Mouse (Mus musculus): ENCODE measurements around the gene Hist2h2bb.
A peak's percentile ranks its signal among the peaks of the same experiment; 100 is the strongest.

The Hist2h2bb gene

DNA sequence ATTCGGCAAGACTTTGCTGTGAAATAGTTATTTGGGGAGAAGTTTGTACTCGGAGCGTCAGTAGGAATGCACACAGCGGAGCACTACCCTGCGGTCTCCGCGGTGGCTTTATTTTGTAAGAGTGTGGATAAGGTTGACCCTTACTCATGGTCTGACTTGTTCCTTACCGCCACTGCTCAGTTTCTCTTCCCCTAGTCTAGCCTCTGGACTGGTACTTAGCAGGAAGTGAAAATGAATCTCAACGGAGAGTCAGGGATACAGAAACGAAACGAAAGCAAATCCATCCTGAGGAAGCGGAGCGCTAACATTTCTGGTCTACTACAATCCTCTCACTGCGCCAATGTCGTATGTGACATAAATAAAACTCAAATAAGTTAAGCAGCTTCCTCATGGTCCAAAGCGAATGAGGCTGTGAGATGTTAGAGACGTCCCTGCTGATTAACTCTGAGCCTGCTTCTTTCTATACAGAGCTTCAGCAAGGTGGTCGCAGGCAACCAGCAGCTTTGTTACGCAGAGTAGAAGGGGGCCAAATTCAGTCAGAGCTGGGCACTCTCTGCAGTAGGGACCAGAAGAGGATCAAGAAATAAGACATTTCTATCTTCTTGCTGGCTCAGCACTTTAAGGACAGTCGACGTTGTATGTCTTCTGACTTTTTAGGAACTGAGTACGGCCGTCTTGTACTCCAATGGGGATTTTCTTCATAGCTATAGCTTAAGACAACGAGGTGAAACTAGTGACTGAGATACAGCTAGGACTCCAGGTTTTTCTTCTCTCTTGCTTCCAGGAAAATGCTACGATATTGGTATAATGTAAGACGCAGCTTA lies 31.4 kb downstream of the Hist2h2bb start:
- DNase-seq (ENCODE audit: low read depth, low spot score) = no peak

DNA sequence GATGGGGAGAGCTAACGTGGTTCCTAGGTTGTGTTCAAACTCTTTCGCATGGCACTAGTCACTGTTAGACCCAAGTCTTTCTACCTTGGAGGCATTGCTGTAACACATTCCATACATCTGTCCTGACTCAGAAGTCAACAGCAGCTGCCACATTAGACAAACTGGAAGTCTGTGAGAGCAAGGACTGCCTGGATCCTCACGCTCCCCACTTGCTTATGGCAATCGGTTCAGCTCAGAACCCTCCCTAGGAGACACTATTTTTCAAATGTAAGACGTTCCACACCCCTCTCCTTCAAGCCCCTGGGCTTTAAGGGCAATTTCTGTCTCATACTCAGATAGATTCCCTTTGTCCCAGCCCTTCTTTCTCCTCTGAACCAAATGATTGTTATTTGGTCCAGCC lies 32.5 kb downstream of the Hist2h2bb start:
- no peak for DNase-seq (ENCODE audit: low read depth, low spot score)

DNA sequence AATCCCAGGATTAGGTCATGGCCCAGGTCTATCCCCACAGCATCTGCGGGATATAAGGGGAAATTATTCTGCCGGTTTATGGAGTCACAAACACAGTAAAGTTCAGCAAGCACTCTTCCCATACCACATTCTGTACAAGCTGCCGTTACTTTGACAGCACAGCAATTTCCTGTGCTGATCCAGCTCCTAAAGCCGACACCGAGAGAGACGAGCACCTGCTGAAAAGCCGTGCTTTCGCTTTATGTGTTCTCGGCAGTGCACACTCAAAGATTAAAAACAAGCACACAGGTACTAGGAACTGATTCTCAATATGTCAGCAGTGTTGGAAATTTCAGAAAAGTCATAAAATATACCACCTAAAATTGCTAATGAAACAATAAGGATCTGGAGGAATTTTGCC lies 37.0 kb downstream of the Hist2h2bb start:
- peak; percentile 37 for DNase-seq (ENCODE audit: low read depth, low spot score)

DNA sequence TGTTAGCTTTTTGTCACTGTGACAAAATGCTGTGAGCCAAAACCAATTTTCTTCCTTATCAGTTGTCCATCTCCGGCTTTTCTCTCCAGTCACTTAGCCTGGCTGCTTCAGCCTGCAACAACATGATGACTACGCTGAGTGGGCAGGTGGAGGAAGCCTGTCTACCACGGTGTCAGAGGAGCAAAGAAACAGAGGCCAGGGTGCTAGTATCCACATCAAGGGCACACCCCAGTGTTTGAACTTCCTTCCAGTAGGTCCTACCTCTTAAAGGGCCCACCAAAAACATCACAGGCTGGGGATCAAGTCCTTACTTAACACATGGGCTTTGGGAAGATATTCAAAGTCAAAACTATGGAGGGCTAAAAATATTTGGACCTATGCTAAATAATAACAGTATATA lies 39.9 kb downstream of the Hist2h2bb start:
- DNase-seq (ENCODE audit: low read depth, low spot score) = no peak

DNA sequence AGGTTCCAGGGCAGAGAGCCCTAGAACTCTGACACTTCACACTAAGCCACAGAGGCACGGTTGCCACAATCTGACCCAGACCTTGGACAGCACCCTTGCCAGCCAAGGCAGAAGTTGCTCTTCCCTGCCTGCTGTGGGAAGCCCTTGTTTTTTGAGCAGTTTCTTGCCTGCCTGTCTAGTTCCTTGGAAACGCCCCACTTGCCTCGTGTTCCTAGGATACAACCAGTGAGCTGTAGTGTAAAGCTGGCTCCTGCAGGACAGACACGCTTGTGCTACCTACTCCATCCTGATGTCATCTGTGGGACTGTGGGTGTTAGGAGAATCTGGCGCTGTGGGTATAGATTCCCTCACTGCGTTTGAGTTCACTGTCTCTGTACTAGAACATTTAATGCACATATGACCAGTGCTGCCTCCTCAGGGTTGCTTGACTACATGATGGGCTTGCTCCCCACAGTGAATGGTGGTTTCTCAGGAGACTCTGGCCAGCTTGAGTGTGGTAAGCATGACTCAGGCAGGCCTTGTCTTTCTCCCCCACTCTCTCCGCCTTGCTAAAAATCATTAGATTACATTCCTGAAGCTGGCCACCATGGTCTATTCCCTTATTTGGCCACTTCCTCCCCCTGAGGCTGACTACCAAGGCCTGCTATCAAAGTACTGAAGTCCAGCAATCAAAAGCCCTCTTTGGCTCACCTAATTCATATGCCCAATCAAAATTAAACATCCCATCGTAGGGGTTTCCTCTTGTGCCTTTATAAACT lies 43.0 kb downstream of the Hist2h2bb start:
- no peak for DNase-seq (ENCODE audit: low read depth, low spot score)
